Mouse (Mus musculus) mature B cell (primary cell): ENCODE measurements around the gene Rtn3.

ENCODE experiments used
- in situ Hi-C: fragments of 300-500 bp; cut with MboI; formaldehyde crosslinking; loops from 2 replicates; pipeline ENCODE4 v1.14.3; 2019

The Rtn3 gene

GRCm38 (mm10) chr19:7487680-7488079 lies 4.6 kb upstream of the Rtn3 start:
- in situ Hi-C loops: no loop called here

- in situ Hi-C loops: no loop called here
Measured at GRCm38 (mm10) chr19:7484076-7484475, 995 bp upstream of the Rtn3 start.

DNA sequence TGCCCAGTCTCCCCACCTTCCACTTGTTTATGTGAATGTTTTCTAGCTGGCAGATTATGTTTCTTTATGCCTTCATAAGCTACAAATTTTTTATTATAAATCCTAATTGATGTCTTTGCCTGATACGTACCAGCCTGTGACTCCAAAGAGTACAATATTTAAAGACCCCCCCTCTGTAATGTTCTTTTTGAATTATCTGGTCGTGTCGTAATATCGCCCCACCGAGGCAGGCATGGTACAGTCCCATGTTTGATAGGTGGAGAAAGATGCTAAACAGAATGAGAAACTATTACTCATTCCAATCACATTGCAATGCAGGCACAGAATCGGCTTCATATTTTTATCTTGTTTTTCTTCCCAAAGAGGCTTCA lies 416 bp upstream of the Rtn3 start:
- in situ Hi-C loops: no loop called here

GRCm38 (mm10) chr19:7482266-7482598 lies 849 bp downstream of the Rtn3 start:
- in situ Hi-C loops: no loop called here

- in situ Hi-C loops: no loop called here
Measured at GRCm38 (mm10) chr19:7481541-7482265, 1.4 kb downstream of the Rtn3 start.

- in situ Hi-C loops: no loop called here
Measured at GRCm38 (mm10) chr19:7479751-7480248, 3.3 kb downstream of the Rtn3 start.

DNA sequence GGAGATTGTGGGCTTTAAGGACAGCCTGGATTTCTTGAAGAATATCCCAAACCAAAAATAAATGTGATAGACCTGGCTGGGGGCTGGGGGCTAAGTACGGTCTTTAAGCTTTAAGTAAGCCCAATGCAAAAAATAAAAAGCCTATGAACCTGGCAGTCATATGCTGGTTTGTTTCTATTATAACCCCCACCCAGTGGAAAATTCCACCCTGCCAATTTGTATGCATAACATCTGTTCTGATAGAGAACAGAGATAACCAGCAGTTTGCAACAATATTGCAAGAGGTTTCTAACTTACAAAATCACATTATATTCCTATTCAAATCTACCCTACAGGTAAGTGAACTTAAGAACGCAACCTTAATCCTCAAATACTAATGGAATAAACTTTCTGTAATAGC lies 12.4 kb downstream of the Rtn3 start:
- in situ Hi-C loops: no loop called here

DNA sequence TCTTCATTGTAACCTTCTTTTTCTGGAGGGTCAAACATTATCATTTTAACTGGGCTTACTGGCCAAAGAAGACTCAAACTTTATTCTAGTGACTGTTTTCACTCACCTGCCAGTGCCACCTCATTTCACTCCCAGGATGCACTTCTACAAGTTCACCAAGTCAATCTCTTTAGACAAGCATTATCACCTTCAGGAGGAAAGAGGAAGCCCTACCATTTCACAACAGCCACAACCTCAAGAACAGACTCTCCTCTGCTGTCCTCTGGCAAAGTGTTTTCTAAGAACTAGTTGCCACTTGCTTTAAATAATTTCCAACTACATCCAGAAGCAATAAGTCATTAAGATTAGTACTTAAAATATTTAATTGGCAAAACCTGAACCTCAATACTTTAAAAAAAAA lies 15.2 kb downstream of the Rtn3 start:
- in situ Hi-C loops: no loop called here

DNA sequence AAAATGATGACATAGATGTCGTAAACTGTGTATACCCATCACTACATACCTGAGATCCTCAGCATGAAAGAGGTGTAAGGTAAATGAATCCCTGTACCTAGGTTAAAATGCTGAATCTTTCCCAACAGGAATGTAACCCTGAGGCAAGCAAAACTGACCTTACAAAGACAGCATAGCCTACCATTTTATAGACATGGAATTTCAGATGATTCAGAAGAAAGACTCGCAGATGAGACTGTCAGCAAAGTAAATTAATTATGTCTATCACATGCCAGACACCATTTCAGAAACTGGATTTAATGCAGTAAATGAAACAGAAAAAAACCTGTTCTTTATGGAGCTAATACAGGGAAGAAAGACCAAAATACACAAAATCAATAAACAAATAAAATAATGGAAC lies 23.7 kb downstream of the Rtn3 start:
- in situ Hi-C loops: no loop called here

DNA sequence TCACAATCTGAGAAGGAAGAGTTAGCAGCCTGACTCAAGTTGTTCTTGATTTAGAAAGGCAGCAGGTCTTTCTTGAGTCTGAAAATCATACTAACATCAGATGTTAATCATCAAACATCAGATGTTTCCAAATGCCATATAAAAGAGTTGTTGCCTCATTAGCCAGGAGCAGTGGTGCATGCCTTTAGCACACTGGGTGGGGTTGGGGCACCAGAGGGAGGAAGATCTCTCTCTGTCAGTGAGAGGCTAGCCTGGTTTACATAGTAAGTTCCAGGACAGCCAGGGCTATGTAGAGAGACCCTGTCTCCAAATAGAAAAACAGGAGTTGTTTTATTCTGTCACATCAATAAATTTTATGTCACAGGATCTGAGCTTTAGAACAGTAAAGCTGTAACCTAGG lies 24.2 kb downstream of the Rtn3 start:
- in situ Hi-C loops: no loop called here

DNA sequence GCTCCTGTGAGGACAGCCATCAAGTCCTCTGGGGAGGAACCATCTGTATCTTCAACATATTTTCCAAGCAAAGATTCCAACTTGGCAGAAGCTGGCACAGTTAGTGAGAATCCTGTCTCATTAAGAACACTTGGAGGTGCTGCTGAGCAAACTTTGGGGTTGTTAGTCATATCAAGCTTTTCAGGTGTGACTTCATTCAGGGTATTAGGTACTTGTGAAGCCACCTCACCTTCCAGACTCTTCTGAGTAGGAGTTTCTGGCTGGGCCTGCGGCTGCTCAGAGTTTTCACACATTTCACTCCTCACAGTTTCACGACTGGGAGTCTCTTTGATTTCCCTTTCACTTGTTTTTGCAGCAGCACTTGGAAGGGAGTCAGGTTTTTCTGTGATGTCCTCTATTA lies 26.3 kb downstream of the Rtn3 start:
- in situ Hi-C loops: no loop called here

DNA sequence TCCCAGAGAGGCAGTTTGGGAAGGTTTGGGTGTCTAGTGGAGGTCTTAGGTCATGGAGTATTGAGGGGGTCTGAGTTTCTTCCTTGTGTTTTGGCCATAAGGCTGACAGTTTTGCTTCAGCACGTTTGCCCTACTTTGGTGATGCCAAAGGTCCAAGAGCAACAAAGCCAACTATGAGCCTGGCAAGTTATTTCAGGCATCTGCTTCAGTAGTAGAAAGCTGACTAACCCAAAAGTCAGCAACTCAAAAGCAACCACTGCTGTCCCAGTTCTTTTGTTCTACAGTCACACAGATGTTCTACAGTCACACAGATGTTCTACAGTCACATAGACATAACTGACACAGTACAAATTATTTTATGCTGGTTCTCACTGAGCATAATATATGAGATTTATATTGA lies 37.5 kb downstream of the Rtn3 start:
- in situ Hi-C loops: no loop called here

- in situ Hi-C loops: no loop called here
Measured at GRCm38 (mm10) chr19:7445105-7445504, 38.0 kb downstream of the Rtn3 start.

DNA sequence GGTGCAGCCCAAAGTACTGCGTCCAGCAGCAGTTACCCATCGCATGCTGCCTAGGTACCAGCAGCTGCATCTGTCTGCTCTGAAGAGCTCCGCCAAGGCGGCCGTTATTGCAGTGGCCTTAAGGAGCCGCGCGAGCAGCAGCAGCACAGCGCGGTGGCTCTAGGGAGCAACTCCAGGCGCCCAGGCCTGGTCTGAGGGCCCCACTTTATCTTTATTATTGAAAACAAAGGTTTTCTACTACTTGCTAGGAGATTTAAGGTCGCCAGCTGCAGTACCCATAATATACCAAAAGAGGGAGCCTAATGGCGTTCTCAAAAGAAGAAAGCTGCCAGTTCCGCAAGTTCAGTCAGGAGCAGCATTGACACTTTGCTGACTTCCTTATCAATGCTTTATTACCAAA lies 41.6 kb downstream of the Rtn3 start:
- in situ Hi-C loops: no loop called here

- in situ Hi-C loops: no loop called here
Measured at GRCm38 (mm10) chr19:7438295-7438694, 44.8 kb downstream of the Rtn3 start.

GRCm38 (mm10) chr19:7436061-7436970 lies 46.8 kb downstream of the Rtn3 start:
- in situ Hi-C loops: no loop called here

DNA sequence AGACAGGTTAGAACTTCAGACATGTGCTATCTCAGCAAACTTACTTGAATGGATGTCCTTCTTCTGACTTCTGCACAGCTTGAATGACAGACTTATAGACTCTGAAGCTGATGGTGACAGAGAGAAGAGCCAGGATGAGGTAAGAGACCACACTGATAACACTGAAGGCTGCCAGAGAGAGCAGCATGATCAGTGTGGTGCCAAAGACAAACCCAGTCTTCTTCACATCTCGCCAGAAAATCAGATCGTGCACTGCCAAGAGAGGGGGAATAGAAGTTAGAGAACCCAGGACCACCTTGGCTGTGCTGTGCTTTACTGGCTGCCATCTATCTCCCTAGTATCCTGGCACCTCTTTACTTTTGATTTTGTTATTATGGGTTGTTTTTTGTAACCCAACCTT lies 48.2 kb downstream of the Rtn3 start:
- in situ Hi-C loops: no loop called here

GRCm38 (mm10) chr19:7425398-7425775 lies 57.7 kb downstream of the Rtn3 start:
- in situ Hi-C loops: no loop called here

DNA sequence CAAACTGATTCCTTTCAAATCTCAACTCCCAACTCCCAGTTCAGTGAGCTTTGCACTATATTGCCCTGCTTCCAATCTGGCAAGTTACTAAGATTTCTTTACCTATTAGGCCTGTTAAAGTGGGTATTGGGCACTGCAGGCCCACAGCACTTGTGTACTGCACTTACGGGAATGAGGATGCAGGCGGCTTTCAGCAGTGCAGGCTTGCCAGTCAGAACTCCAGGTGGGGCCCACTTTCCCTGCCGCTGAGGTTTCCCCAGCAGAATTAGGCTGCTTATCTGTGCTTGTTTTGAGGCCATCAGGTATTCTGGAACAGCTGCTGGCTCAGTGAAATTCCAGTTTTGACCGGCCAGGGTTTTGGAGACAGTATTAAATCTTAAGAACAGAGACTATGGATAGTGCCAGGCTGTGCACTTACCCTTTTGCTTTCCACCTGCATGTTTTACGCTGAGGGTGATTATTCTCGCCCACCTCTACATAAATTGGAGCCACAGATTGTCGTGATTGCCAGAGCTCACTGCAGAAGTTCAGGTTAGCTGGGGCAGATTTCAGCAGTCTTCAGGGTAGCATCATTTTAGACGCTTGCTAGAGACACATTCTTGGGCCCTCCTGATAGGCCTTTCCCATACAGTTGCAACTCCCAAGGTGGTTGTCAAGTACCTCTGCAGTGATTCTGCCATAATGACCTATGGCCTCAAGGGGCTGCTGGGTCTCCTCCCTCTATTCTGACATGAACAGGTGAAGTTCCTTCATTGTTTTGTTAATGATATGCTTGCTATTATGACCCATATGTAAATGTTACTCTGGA lies 58.3 kb downstream of the Rtn3 start:
- in situ Hi-C loops: loop anchor here (25.0 kb wide), 1 partner anchor 362 kb away; the partner anchor contains the start of gene Macrod1

DNA sequence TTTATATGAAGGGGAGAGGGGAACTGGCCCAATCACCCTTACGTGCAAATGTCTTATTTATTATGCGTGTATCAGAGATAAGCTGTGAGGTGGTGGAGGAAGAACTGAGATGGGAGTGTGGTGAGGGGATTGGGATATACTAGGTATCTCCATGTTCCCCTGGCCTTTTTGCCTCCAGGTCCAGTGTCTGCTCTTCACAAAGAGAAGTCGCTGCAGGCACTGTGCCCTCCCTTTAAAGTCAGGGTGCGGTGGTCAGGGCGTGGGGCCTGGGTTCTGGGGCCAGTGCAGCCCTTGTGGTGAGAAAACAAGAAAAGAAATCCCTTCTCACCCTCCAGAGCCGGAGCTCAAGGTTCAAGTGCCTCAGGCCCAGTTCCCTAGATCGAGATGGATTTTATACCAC lies 59.0 kb downstream of the Rtn3 start:
- in situ Hi-C loops: loop anchor here (25.0 kb wide), 1 partner anchor 362 kb away; the partner anchor contains the start of gene Macrod1

- in situ Hi-C loops: loop anchor here (25.0 kb wide), 1 partner anchor 361 kb away; the partner anchor contains the start of gene Macrod1
Measured at GRCm38 (mm10) chr19:7423656-7424030, 59.4 kb downstream of the Rtn3 start.

DNA sequence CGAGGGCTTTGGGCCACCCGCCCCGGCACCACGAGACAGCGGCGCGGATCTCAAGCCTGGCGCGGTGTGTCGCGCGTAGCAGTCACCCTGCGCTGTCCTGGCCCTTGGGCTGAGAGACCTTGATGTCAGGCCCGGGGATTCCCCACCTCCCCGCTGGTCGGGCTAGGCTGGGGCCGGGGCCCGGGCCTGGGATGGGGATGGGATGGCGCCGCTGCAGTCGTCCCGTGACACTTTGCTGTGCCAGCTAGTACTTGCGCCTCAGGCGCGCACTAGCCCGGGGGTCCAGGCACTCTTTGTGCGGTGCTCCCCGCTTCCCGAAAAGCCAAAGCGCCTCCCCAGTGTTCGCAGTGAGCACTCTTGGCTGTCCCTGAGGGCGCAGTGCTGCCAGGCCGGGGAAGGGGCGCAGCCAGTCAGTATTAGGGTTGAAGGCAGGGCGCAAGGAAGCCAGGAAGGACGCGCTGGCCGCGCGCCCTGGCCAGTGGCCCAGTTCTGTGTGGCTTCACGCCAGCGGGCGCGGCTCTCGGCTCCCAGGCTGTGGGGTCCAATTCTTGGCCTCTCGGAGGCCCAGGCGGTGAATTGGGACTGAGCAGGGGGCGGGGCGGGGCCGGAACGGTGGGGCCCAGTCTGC lies 59.9 kb downstream of the Rtn3 start:
- in situ Hi-C loops: loop anchor here (25.0 kb wide), 1 partner anchor 361 kb away; the partner anchor contains the start of gene Macrod1
